Mouse (Mus musculus) cerebellum, adult 2 months (tissue): Measurements from ENCODE around the gene Ky. TPM values are rescaled to one million over a fixed set of nuclear protein-coding genes. Genes with fewer than 3 reads are reported as not detected.

Experiments
- DNase-seq, 2 experiments: peaks; one replicate each; pipeline ENCODE4 v3.0.0; 2021
- H3K27ac ChIP-seq: fragments of 200-500 bp; 2 replicates; pipeline ENCODE4 v1.5.1; 2012; ENCODE audit warnings: low read length, control low read depth, inconsistent platforms; ENCODE audit not compliant: insufficient read depth
- H3K27me3 ChIP-seq: fragments of 200-500 bp; 2 replicates; pipeline ENCODE4 v1.6.1; 2012; ENCODE audit warnings: inconsistent platforms, mild to moderate bottlenecking, low read length, moderate library complexity; ENCODE audit not compliant: control insufficient read depth, insufficient read depth
- H3K4me1 ChIP-seq: fragments of 200-500 bp; 2 replicates; pipeline ENCODE4 v1.6.1; 2011; ENCODE audit warnings: low read length; ENCODE audit not compliant: control insufficient read depth, insufficient read depth
- H3K4me3 ChIP-seq: fragments of 200-500 bp; replicated peaks from 2 replicates; pipeline ENCODE3; 2011; ENCODE audit warnings: mild to moderate bottlenecking, low read depth, low read length, control low read depth; ENCODE audit not compliant: insufficient read depth
- CTCF ChIP-seq: fragments of 200-500 bp; IDR thresholded peaks from 2 replicates; pipeline ENCODE4 v1.5.1; 2011; ENCODE audit warnings: low read depth, mild to moderate bottlenecking, control low read depth, low read length, moderate library complexity, borderline replicate concordance; ENCODE audit not compliant: insufficient read depth
- POLR2A ChIP-seq: fragments of 200-500 bp; IDR thresholded peaks from 2 replicates; pipeline ENCODE4 v1.6.1; 2011; ENCODE audit warnings: low read length, control low read depth, borderline replicate concordance; ENCODE audit not compliant: insufficient read depth
- WGBS: fragments of 180-500 bp; shearing (Covaris S2); methylation state at CpG from one replicate; pipeline ENCODE4 v1.1.7; 2018; 5-methylcytosine and 5-hydroxymethylcytosine counted together
- polyA plus RNA-seq: library from polyadenylated mRNA; depleted of rRNA; stranded (reverse); fragments of >200 nt; gene quantifications from 2 replicates; pipeline ENCODE4 v1.2.3, GENCODE M21; 2012

Ky gene
- polyA plus RNA-seq, 1 experiment, result 3.7 TPM

DNA sequence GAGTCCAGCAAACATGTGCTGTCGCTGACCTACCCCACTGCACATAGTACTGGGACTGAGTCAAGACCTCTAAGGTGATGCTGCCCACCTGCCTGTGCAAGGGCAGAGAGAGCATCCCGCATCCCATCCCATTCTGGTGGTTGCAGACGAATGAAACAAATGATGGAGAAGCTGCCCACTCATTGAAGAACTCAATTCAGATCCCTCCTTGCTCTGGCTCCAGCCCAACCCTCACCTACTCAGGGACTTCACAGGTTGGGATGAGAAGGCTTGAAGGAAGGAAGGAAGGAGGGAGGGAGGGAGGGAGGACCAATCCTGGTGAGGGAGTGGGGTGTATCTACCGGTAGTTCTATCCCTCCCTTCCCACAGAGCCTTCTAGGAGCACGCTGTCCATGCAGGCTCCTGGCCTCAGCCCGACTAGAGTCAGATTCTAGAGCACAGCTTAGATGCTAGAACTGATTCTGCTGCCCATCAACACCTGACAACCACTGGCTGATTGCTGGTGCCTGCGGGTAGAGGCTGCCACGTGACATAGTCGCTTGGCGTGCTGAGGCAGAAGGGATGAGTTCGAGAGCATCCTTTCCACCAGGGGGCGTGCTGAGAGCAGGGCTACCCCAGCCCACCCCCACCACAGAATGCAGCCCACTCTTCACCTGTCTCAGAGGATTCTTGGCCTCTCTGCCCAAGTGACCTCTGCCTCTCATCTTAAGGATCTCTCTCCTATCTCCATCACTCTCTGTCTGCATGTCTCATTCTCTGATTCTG lies 13.3 kb upstream of the Ky start:
- H3K27me3 ChIP-seq, result no peaks in the 10 kb centered on the region
- 78% methylated on average over 12 of the region's 12 CpGs for WGBS
- TF ChIP-seq CTCF (peak; percentile 42; the same call in 1 of the 2 replicates), POLR2A (no peak)
- no peak overlapping the region for H3K4me3 ChIP-seq
- peaks cover 29% of the 10 kb centered on the region for H3K4me1 ChIP-seq
- peak in 1 of 2 experiments; percentile 45 for DNase-seq
- no peak overlapping the region for H3K27ac ChIP-seq

DNA sequence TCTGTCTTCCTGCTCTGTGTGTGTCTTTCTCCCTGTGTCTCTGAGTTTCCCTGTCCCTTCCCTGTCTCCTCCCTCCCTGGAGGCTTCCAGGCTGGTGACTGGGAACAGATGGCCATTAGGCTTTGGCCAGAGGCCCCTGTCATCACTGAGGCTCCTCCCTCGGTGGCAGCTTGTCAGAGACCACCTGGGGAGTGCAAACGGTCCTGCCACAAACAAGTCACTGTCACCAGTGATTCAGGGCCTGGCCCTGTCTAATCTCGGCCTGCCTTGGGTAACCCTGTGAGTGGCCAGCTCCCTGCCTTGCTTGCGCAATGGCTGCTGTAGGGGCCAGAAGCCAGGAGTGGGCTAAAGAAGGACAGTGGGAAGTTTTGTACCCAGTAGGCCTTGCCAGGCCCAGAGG lies 12.5 kb upstream of the Ky start:
- TF ChIP-seq CTCF (no peak), POLR2A (peak; percentile 36; the same call in 1 of the 2 replicates)
- H3K4me3 ChIP-seq, result no peak overlapping the region
- 14% methylated on average over 4 of the region's 4 CpGs for WGBS
- H3K27ac ChIP-seq, result no peak overlapping the region
- DNase-seq, result peak; percentile 95 to 97
- H3K27me3 ChIP-seq, result no peaks in the 10 kb centered on the region
- H3K4me1 ChIP-seq, result peaks cover 33% of the 10 kb centered on the region

DNA sequence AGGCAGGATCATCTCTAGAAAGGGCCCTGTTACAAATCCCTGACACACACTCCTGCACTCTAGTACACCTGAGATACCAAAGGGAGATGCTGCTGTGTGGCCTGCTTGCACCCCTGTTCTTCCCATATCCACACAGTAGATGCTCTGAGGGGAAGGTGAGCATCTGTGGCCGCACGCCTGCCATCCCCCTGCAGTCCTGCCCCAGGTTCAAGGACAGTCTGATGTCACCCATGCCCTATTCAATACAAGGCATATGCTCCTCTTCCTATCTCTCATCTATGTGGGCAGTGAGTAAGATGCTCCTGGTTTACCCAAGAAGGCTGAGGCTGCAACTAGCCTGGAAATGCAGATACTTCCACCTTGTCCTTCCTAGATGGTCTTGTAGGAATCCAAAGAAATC lies 11.6 kb upstream of the Ky start:
- Histone ChIP-seq H3K27me3 (no peaks in the 10 kb centered on the region), H3K4me3 (no peak overlapping the region), H3K4me1 (peaks cover 41% of the 10 kb centered on the region), H3K27ac (no peak overlapping the region)
- TF ChIP-seq POLR2A (no peak), CTCF (no peak)
- DNase-seq, result peak in 1 of 2 experiments; percentile 15
- 95% methylated on average over 2 of the region's 2 CpGs for WGBS

DNA sequence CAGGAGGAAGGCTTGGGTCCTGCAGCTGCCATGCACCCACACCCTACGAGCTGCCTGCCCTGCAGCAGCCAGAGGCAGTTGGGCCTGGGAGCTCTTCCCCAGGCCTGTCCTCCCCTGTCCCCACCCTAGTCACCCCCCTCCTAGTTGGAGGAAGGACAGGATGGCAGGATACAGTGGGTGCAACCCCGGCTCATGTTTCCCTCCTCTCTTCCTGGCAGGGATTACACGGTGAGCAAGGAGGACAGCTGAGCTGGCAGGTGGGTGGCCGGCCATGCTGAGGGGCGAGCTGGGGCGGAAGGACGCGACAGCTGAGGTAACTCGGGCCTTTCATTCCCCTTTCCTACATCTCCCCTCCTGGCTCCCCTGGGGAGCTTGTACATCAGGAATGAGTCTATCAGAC lies 11.1 kb upstream of the Ky start:
- no peak overlapping the region for H3K4me3 ChIP-seq
- TF ChIP-seq CTCF, result no peak
- no peak for TF ChIP-seq POLR2A
- DNase-seq, result no peak
- H3K27me3 ChIP-seq, result no peaks in the 10 kb centered on the region
- H3K27ac ChIP-seq, result no peak overlapping the region
- 76% methylated on average over 9 of the region's 9 CpGs for WGBS
- peaks cover 44% of the 10 kb centered on the region for H3K4me1 ChIP-seq

DNA sequence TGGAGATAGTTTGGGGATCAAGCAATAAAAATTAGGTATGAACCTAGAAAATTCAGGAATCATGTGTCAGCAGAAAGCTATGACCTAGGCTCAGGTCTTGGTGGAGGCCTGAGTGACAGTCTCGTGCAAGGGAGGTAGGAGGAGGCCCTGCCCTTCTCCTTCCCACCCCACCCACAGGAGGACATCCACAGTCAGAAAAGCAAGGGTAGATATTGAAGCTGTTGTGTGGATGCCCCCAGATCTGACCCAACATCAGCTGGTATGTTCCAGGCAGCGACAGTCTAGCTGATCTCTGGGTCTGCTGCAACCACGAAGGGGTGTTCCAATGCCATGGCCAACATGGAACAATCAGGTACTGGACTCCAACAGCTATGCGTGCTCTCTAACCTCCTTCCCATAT lies 10.3 kb upstream of the Ky start:
- no peak for TF ChIP-seq POLR2A
- TF ChIP-seq CTCF, result no peak
- H3K4me3 ChIP-seq, result no peak overlapping the region
- 95% methylated on average over 4 of the region's 4 CpGs for WGBS
- H3K27ac ChIP-seq, result no peak overlapping the region
- peaks cover 45% of the 10 kb centered on the region for H3K4me1 ChIP-seq
- no peaks in the 10 kb centered on the region for H3K27me3 ChIP-seq
- no peak for DNase-seq

DNA sequence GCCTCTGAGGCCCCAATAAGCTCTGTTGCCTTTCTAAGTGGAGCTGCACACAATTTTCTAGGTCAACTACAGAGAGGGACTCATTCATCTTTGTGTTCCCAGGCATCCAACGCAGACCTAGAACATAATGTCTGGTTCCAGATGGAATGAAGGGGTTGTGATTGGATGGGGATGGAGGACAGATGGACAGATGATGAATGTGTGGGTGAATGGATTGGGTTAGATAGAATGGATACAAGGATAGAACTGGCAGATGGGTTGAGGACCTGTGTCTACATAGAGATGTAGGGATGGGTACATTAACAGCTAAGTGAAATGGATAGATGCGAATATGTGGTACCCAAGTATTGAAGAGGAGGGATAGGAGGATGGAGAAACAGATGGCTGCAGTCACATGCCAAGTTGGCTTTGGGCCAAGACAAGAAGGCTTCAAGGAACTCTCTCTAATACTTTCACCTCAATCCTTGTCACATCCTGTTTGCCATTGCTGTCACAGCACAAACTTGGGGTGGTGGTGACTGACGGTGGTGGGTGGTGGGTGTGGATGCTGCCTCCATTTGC lies 9.0 kb upstream of the Ky start:
- TF ChIP-seq CTCF (no peak), POLR2A (no peak)
- H3K27me3 ChIP-seq, result no peaks in the 10 kb centered on the region
- peak; percentile 11 to 52 for DNase-seq
- WGBS, result 53% methylated on average over 3 of the region's 3 CpGs
- no peak overlapping the region for H3K4me3 ChIP-seq
- peaks cover 45% of the 10 kb centered on the region for H3K4me1 ChIP-seq
- no peak overlapping the region for H3K27ac ChIP-seq

DNA sequence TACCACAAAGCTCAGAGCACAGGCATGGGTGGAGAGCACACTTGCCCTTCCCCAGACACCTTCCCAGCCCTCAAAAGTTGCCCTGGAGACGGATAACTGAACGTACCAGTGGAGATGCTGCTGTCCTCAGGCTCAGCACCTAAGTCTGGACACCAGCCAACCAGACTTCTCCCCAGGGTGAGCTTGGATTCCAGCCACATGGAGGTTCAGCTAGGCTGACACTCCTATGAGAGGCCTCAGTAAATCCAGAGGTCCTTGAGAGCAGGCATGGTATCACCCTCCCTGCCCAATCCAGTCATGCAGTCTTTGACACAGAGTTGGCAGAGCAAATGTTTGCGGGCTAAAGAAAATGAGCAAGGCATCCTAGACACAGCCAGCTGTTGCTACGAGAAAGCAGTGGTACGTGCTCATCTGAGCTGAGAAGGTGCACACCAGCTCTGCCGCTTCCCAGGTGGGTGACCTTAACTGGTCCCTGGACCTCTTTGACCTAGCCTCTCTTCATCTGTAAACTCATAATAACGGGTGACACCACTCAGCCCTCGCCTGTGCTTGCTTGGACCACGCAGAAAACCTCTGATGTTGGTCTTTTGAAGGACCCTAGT lies 8.4 kb upstream of the Ky start:
- no peak overlapping the region for H3K4me3 ChIP-seq
- H3K27me3 ChIP-seq, result no peaks in the 10 kb centered on the region
- H3K4me1 ChIP-seq, result peaks cover 41% of the 10 kb centered on the region
- no peak overlapping the region for H3K27ac ChIP-seq
- peak in 1 of 2 experiments; percentile 24 for DNase-seq
- 91% methylated on average over 9 of the region's 9 CpGs for WGBS
- no peak for TF ChIP-seq POLR2A
- no peak for TF ChIP-seq CTCF

DNA sequence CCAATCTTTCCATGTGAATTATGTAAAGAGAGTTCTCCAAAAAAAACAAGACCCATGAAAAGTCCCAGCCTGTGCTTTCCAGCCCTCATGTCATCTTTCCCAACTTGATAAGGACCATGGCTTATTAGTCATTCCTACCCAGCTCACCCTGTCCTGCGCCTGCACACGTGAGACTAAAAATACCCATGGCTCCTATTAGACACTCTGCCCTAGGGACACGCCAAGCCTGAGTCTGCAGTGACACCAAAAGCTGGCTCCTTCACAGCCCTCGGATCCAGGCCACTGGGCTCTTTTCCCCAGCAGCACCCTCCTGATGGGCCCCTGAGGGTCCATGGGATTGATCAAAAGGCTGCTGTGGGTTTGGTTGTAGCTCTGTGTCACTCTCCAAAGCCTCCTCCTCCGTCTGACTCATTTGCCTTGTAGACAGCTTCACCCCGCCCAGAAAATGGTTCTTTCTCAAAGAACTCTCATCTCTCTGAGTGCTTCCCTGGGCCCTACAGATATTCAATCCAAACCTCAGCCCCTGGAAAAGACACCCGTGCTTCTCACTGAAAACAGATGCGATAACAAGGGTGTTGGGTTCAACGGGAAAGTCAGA lies 7.6 kb upstream of the Ky start:
- H3K27ac ChIP-seq, result no peak overlapping the region
- 77% methylated on average over 9 of the region's 9 CpGs for WGBS
- no peak overlapping the region for H3K4me3 ChIP-seq
- H3K4me1 ChIP-seq, result peaks cover 37% of the 10 kb centered on the region
- no peaks in the 10 kb centered on the region for H3K27me3 ChIP-seq
- TF ChIP-seq CTCF (no peak), POLR2A (no peak)
- peak in 1 of 2 experiments; percentile 24 for DNase-seq
